Mouse (Mus musculus) urinary bladder, postnatal 0 days (tissue): ENCODE data around the gene Vegfc. TPM values are rescaled to one million over a fixed set of nuclear protein-coding genes. Genes with fewer than 3 reads are reported as not detected.

Source experiments
- polyA plus RNA-seq: library from polyadenylated mRNA; unstranded; fragments of >200 nt; fragmentation: Nextera tagmentation; extraction: Ambion mirVana; gene quantifications from 2 replicates; pipeline ENCODE4 v1.2.1, GENCODE M21; 2015

Vegfc gene
- 5.5 and 5.6 TPM in 2 replicates for polyA plus RNA-seq

DNA sequence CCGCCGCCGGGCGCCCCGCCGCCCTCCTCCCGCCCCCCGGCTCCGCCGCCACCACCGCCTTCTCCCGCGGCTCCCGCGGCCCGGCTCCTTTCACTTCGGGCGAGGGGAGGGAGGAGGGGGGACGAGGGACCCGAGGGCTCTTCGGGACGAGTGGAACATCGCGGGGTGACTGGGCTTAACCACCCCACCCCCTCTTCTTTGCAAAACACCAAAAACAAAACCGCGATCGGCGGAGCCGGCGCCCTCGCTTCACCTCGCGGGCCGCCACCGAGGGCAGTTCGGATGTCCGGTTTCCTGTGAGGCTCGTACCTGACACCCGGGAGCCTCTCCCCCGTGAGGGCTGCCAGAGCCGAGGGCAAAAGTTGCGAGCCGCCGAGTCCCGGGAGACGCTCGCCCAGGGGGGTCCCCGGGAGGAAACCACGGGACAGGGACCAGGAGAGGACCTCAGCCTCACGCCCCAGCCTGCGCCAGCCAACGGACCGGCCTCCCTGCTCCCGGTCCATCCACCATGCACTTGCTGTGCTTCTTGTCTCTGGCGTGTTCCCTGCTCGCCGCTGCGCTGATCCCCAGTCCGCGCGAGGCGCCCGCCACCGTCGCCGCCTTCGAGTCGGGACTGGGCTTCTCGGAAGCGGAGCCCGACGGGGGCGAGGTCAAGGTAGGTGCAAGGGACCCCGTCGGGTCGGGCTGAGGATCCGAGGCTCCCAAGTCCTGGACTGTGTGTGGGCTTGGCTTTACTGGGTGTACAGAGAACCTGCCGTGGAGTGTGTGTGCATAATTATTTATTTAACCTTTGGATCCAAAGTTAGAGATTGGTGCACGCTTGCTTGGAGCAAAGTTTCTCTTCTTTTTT, at the start of gene Vegfc:
Gene Vegfc (plus strand): TSS at position 336 of the 850 bp plus-strand sequence.

